Mouse (Mus musculus) R1 (cell line): ENCODE measurements around the gene Dkk3.
"Not testable (repeated sequence)": the region's sequence is repeated elsewhere in the genome, so short reads cannot be mapped to it uniquely, and the experiment has no call there.

Experiments
- DNase-seq: peaks from one replicate; pipeline ENCODE4 v3.0.0-alpha.2; 2018; ENCODE audit warnings: low read depth, low spot score

Gene Dkk3

DNA sequence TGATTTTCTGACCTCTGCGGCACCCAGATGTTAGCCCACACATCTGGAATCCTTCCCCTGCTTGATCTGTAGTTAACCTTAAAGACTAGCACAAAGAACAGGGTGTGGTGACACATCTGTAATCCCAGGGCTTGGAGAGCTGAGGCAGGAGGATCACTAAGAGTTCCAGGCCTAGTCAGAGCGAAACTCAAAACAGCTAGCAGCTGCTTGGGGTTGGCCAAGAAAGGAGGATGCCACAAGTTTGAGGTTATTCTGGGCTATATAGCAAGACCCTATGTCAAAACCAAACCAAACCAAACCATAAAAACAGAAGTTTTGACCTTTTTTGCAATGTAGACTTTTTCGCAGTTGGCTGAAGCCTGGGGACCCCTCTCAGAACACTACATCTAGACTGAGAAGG lies 28.2 kb downstream of the Dkk3 start:
- peak; percentile 10 for DNase-seq

DNA sequence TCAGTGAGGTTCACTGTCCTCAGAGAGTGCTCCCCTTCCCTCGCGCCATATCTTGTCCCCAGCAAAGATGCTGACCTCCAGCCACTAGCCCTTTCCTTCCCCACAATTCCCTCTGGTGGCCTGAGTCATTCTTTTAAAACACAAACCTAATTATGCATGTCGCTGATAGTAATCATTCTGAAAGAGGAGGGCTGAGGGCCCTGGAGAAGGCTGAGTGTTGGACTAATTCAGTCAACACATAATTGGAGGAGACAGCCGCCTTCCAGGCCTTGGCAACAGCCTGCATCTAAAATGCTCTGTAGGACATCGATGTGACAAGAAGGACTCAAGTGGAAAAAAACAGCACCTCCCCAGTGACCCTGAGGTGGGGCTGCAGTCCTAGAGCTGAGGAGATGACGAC lies 29.0 kb downstream of the Dkk3 start:
- DNase-seq, result no peak

DNA sequence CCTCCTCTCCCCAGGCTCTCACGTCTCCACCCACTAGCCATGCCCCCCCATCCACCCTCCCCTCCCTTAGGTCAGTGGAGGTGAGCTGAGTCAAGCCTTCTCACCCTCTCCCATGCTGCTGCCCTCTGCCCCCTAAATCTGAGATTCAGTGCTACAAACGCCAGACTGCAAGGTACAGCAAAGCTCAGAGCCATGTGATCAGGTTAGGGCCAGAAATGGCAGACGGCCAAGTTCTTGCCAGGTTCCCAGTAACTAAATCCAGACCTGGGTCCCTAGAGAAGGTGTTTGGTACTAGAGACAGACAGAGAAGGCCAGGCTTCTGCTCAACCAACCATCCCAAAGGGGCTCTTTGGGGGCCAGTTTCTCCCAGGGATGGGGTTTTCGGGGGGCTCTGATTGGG lies 30.0 kb downstream of the Dkk3 start:
- no peak for DNase-seq

DNA sequence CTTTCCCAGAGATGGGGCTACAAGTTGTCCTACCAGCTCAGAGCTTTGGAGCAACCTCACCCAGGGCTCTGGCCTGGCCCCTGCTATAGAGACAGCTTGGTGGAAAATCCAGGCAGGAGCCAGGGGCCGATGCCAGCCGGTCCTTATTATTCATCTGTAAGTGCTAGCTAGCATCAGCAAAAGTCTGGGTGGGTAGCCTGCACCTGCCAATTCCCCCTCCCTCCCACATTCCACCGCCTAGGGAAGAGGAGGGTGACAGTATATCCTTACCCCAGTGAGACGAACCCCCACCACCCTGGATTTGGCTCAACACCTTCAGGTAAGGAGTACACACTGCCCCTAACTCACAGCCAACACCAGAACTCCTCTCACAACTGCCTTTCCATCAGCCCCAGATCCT lies 30.9 kb downstream of the Dkk3 start:
- DNase-seq, result no peak

DNA sequence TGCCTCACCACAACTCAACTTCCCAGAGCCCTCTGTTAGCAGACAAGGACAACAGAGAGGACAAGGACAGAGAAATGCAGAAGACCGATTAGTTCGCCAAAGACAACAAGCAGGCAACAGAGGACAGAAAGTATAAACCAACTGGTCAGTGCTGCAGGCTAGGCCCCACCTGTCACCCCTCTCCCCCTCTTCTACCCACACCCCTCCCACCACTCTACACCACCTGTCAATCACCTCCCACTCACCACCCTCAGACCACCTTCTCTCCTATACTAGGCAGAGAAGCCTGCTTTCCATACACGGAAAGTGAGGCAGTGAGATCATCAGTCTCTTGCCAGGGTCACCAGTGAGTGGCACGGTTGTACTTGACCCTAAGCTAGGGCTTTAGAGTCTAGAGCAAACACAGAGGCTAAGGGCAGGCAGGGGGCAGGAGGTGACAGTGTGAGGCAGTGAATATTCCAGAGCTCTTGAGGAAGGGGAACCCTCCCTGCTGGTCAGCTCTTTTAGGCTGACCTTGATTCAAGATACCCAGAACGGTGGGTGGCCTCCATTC lies 31.7 kb downstream of the Dkk3 start:
- DNase-seq, result no peak

DNA sequence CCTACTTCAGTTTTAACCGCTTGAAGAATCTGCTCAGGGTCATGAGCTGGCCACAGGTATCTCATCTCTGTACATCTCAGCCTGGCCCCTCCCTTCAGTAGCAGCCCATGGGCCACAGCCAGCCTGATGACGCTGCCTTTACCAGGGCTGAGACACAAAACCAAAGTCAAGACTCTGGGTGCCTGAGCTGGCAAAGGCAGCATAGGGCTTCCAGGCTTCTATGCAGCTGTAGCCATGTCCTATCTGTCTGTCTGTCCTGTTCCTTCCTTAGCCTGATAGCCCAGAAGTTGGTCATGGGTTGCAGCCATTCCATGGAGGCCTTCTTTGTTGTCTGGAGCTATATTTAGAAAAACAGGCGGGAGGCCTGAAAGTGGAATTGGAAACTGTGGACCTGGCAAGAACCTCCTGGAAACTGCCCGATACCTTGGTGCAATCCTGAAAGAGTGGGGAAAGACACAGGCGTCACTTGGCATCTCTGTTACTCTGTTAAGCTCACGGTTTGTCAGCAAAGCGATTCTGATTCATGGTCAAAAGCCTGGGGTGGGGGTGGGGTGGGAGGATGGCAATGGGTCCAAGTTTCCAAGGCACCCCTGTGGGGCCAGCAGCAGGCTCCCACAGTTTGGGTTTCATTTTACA lies 33.1 kb downstream of the Dkk3 start:
- DNase-seq, result no peak

DNA sequence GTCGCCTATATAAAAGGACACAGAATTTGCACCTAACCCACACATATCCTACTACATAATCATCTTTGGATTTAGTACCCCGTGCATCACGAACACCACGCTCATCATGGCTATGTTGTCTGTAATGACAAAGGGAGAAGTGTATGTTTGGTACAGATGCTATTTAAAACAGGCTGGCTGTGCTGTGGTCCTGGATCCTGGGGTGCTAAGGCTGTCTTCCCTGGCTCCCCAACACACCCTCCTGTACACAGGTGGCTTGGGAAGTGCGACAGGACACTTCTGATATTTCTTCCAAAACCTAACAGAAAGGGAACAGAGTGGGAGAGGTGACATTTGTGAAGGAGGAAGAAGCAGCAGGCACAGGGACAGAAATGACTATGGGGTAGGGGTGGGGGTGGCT lies 35.2 kb downstream of the Dkk3 start:
- DNase-seq, result no peak

DNA sequence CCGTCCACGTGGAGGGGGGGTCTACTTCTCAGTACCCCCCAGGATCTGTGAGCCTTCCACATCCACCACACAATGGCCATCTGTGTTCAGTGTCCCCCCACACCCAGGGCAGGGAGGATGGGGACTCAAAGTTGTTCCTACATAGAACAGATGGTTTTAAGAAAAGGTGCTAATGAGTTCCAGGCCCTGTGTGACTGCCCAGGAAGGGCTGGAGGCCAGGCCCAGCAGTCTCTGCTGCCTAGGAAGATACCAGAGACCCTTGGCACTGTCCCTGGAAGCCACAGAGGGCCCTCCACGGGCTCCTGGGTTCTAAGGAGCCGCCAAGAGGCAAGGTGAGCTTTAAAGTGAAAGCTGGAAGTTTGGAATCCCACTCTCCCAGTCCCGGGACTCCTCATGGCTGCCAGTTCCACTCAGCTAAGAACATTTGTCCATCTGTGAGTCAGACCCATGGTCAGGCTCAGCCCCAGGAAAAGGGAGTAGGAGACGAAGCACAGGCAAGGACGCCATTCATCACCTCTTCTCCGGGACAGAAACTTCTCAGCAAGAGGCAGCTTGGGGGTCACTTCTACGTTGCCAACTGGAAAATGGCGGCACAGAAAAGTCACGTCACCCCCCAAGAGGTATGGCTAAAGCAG lies 36.9 kb downstream of the Dkk3 start:
- no peak for DNase-seq

DNA sequence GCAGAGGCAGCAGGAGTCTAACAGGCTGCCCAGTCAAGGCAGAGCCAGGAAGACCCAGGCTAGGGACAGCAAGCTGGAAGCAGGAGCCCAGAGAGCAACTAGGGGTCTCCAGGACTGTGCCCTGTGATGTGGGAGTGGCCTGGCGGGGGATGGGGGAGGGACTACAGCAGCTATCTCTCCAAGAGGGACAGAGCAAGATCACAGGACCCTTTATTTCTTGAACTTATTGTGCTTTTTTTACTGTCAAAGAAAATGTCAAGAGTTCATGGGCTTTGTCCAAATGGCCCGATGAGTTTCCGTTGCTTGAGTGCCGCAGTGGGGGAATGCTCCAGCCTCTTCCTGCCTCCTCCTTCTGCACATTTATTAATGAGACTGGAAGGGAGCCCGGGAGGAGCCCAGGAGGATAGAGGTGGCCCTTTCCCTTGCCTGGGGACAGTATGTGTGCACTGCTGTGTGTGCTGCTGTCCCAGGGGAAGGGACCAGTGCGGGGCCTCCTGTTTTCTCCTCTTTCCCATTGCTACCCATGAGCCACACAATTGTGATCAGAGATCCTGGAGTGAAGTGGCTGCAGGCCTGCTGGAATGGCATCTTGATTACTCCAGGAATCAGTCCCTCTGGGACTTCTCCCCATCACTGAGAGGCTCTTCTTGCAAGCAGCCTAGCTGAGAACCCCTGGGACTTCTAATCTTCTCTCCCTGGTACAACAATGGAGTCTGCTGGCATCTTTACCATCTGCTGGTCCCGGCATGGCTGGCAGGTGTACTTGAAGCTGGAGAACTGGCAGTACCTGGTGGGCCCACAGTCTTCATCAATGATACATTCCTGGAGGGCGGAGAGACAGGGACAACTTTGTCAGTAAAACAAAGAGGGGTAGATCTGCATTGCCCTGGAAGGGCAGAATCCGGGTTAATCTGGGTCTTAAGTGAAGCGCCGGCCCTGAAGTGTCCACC lies 37.7 kb downstream of the Dkk3 start:
- no peak for DNase-seq

DNA sequence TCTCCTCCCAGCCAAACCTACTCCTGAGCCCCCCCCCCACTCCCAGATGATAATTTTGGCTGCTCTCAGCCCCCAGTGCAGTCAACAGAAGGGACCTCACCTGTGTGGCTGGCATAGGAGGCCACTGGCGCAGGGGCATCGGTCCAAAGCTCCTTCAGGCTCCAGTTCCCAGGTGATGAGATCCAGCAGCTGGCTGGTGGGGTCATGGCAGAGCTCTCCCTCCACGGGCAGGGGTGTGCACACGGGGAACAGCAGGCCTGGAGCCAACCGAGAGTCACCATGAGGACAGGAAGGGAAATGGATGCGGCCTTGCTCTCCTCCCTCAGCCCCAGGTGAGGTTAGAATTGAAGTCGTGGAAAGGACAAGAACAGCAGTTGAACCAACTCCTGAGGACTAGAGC lies 39.6 kb downstream of the Dkk3 start:
- DNase-seq, result no peak

DNA sequence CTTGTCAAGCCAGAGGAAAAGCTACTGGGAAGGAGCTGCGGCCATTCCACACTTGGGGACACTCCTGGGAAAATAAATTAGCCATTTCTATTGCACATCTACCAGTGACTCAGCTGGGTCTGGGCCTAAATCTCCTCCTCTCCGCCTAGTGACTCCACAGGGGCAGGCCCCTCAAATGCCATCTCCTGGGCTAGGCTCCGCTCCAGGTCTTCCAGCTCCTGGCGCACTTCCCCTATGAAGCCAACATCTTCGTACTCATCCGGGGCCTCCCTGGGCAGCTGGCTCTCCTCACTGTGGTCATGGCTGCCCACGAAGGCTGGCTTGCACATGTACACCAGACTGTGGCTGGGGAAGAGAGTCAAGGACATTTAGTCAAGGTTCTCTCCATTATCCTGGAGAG lies 40.8 kb downstream of the Dkk3 start:
- no peak for DNase-seq

DNA sequence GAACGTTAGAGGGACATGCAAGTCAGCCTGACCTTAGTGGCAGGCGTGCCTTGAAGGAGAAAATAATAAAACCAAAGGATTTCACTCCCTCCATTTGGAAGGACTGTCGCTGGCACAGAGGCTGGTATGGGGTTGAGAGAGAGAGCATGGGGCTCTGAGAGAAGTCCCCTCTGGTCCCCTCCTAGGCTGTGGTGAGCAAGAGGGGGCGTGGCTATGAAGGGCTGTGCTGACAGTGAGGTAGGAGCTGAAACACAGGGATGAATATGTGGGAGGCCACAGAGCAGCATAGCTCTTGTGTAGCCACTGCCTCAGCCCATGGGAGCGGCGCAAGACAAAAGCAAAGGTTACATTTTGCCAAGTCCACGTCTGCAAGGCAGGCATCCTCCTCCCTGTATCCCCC lies 41.4 kb downstream of the Dkk3 start:
- DNase-seq, result no peak

DNA sequence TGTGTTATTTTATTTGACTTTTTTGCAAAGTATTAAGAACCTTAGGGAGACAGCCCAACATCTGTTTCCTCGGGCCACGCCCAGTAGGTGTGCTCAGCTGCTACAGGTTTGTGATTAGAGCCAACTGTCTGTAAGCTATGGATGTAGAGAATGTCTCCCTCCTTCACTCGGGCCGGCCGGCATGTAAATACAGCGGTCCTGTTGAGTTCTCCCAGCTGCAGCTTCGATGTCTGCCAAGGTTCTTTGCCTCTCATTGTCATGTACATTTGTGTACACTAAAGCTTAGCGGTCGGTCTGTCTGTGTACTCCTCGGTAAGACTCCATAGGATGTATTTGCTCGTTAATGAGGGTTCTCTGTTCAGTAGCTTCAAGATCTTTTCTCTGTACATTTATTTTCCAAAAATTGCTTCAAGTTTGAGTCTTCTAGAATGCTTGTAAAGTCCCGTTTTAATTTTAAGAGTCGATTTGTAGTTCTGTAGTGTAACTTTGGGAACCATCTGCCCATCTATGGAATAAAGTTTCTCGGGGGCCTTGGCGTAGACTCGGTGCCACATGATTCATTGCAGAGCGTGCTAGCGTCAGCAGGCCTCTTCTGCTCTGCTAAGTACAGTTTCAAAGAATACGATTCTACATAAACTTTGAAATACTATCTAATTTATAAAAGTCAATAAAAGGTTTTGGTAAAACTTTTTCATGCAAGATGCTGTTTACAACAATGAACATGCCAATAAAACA lies 48.1 kb downstream of the Dkk3 start:
- peak; percentile 91 for DNase-seq

DNA sequence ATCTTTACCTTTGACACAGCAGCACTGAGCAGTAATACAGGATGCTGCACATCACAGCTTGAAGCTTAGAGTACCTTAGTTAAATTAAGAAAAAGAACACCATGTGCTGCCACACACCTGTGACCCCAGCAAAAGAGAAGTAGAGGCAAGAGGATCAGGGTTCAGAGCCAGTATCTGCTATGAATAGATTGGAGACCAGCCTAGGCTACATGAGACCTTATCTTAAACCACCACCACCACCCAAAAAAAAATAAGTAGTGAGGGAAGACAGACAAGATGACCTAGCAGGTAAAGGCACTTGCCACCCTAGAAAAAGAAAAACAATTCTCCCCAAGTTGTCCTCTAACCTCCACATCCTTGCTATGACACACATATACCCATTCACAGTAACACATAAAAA lies 50.1 kb downstream of the Dkk3 start:
- no peak for DNase-seq

DNA sequence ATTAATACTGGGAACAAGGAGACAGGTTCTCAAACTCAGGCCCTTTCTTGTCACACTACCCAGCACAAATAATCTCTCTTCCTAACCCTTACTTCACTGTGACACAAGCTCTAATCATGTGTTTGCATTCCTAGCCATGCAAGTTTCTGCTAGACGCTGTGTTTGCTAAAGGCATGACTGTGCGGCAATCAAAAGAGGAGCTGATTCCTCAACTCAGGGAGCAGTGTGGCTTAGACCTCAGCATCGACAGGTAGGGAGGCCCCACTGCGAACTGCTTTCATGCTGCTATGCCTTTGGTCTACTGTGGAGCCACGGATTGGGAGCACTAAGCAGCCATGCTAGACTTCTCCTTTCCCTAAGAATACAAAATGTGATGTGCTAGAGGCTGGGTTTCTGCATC lies 55.0 kb downstream of the Dkk3 start:
- DNase-seq, result no peak

DNA sequence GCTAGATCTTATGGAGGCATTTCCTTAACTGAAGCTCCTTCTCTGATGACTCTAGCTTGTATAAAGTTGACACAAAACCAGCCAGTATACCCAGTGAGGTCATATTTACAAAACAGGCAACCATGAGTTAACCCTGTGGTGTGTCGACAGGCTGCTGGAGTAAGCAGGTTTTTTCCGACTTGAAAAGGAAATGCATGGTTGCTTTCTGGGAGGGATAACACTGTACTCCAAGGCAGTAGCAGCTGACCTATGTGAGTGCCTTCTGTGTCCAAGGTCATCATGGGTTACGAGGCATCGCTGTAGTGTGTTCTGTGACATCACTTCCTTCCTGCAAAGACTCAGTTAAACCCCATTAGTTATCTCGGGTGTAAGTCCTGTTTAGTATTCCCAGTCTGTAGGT lies 55.9 kb downstream of the Dkk3 start:
- DNase-seq, result no peak

DNA sequence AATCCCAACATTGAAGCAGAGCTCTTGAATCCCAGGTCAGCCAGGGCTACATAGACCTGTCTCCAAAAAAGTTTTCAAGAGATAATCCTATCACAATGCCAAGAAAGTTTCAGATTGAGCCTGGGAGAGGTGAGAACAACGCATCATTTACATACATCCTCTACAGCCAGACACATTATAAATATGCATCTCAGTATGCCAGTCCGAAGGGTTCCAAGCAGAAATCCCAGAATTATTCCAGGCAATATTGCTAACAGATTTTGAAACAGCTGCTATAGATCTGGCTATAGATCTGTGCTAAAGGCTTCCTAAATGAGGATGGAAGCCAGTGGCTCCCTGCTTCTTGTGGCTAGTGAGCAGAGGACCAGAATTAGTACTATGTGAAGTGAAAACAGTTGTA lies 58.0 kb downstream of the Dkk3 start:
- DNase-seq, result no peak

DNA sequence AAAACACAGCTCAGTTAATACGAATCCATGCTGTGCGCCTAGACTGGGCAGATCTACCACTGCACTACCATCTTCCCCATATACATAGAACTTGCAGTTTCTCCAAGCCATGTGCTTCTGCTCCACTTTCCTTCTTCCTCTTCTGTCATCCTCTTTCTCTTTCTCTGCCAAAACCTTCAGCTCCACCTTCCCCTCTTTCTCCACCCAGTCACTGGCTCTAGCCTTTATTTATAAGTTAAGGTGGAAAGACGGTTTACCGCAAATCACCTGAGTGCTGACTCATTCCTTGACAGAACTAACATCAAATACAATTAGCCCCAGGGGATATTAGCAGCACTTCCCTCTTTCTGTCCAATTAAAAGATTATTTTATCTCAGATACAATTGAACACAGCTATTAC lies 63.9 kb downstream of the Dkk3 start:
- not testable (repeated sequence) for DNase-seq

DNA sequence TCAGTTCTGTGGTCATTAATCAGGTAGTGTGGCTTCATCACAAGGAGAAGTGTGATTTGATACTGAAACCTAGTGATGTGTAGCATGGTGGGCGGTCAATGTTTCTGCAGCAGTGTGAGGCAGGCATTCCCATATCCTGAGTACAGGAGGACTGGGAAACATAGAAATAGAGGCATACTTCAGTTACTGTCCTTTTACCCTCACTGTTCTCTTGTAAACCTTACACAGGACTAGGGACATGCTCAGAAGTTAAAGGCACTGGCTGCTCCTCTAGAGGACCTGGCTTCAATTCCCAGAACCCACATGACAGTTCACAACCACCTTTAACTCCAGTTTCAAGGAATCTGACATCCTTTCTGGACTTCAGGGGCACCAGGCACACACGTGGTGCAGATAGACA lies 72.7 kb downstream of the Dkk3 start:
- no peak for DNase-seq

DNA sequence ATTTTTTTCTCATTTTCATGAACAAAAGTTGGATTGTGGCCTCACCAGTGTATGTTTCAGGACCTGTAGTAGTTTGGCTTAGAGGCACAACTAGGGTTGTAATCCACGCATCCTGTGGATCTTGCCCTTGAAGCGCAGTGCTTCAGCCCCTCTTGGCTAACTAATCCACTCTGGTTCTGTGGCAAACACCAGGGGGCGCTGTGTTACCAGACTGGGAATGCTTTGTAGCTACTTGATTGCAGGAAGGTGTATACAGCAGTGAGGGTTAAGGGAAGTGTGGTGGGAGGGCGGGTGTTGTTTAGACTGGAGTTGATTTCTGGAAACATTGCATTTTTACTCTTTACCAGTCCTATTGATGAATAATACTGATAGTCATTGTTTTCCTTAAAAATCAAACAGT lies 73.8 kb downstream of the Dkk3 start:
- DNase-seq, result peak; percentile 85

DNA sequence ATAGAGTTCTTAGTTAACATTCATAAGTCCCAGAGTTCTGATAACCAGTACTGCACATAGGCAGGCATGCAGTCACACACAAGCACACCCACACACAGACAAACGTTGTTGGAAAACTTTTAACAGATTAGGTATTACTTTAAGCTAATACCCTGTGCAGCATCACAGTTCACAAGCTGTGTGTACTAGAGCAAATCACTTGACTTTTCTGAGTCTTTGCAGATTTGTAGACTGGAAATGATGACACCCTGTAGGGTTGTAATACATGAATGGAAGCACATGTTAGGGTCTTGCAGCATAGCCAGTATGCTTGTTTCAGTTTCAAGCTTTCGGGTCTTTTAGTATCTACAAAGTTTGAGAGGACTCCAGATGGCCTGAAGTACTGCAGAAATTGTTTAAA lies 74.6 kb downstream of the Dkk3 start:
- no peak for DNase-seq

DNA sequence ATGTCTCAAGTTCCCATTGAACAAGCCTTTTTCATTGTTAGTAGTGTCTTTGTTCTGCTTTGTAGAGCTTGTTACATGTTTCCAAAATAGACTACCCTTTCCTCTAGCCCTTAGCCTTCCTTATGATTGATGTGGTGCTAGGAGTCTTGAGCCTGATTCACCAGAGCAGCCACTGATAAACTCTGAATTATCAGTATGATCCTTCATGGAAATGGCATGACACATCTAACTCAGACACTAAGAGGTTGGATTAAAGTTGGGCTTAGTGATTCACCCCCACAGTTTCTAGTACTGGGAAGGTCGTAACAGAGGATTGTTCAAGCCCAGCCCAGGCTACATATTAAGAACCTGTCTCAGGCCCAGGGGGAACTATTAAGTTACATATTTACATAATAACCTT lies 76.2 kb downstream of the Dkk3 start:
- DNase-seq, result no peak
